Mouse (Mus musculus) retina, postnatal 7 days (tissue): ENCODE results near the gene Enpp3.
"Not testable (repeated sequence)": the region's sequence is repeated elsewhere in the genome, so short reads cannot be mapped to it uniquely, and the experiment has no call there.

Experiments used
- DNase-seq: peaks from one replicate; pipeline ENCODE4 v3.0.0-alpha.2; 2012; ENCODE audit warnings: low read depth, low spot score

Gene Enpp3

GRCm38 (mm10) chr10:24823265-24823664, 19.4 kb downstream of the Enpp3 start:
- DNase-seq, result no peak

- DNase-seq, result no peak
These were observed 19.8 kb downstream of the Enpp3 start for GRCm38 (mm10) chr10:24822842-24823241.

GRCm38 (mm10) chr10:24821990-24822676, 20.5 kb downstream of the Enpp3 start:
- DNase-seq, result no peak

- no peak for DNase-seq
These were observed 23.1 kb downstream of the Enpp3 start for GRCm38 (mm10) chr10:24819526-24819925.

GRCm38 (mm10) chr10:24810639-24811038, 32.0 kb downstream of the Enpp3 start:
- DNase-seq, result no peak

GRCm38 (mm10) chr10:24806756-24807155, 35.9 kb downstream of the Enpp3 start:
- no peak for DNase-seq

- DNase-seq, result no peak
These were observed 36.7 kb downstream of the Enpp3 start for GRCm38 (mm10) chr10:24805876-24806275.

- DNase-seq, result no peak
These were observed 37.5 kb downstream of the Enpp3 start for GRCm38 (mm10) chr10:24805173-24805572.

- DNase-seq, result not testable (repeated sequence)
These were observed 39.8 kb downstream of the Enpp3 start for GRCm38 (mm10) chr10:24802742-24803244.

GRCm38 (mm10) chr10:24801796-24802195, 40.8 kb downstream of the Enpp3 start:
- no peak for DNase-seq

- peak; percentile 31 for DNase-seq
These were observed 45.4 kb downstream of the Enpp3 start for GRCm38 (mm10) chr10:24797246-24797645.

GRCm38 (mm10) chr10:24792756-24793155, 49.9 kb downstream of the Enpp3 start:
- no peak for DNase-seq

GRCm38 (mm10) chr10:24789747-24790545, 52.7 kb downstream of the Enpp3 start:
- DNase-seq, result no peak

- DNase-seq, result no peak
These were observed 57.3 kb downstream of the Enpp3 start for GRCm38 (mm10) chr10:24785345-24785744.

- no peak for DNase-seq
These were observed 57.9 kb downstream of the Enpp3 start for GRCm38 (mm10) chr10:24784624-24785276.

GRCm38 (mm10) chr10:24783946-24784345, 58.7 kb downstream of the Enpp3 start:
- no peak for DNase-seq

GRCm38 (mm10) chr10:24778643-24779020, 64.0 kb downstream of the Enpp3 start:
- no peak for DNase-seq

- DNase-seq, result no peak
These were observed 64.5 kb downstream of the Enpp3 start for GRCm38 (mm10) chr10:24777916-24778642.

- no peak for DNase-seq
These were observed 73.1 kb downstream of the Enpp3 start for GRCm38 (mm10) chr10:24769496-24769895.

GRCm38 (mm10) chr10:24767695-24768094, 74.9 kb downstream of the Enpp3 start:
- no peak for DNase-seq

- DNase-seq, result no peak
These were observed 76.6 kb downstream of the Enpp3 start for GRCm38 (mm10) chr10:24766061-24766460.
